Mouse (Mus musculus): ENCODE measurements at regions not wholly inside any gene's neighbourhood (a gene's known extent, or its start where the extent isn't known, plus 50 kb on each side); places are given as distances from the start of the nearest gene placed in this dataset.

GRCm38 (mm10) chr12:49832118-49832847 lies 447.3 kb downstream of the Gm43517 start:
- Histone ChIP-seq H3K4me1 (ENCODE audit: insufficient read depth, low read depth, low read length) (no peaks in the 10 kb centered on the region), H3K36me3 (replicated peaks) (no peaks in the 10 kb centered on the region), H3K9me3 (replicated peaks) (no peaks in the 10 kb centered on the region), H3K27me3 (ENCODE audit: insufficient read depth, low read length) (no peaks in the 10 kb centered on the region), H3K4me3 (ENCODE audit: low read depth, low read length) (no peak overlapping the region)
- TF ChIP-seq CTCF (IDR thresholded peaks at IDR 0.05; ENCODE audit: low read depth, low read length) (no peak), GATA1 (IDR thresholded peaks at IDR 0.05; ENCODE audit: borderline replicate concordance, low read length) (no peak), TAL1 (conservative IDR thresholded peaks at IDR 0.05; ENCODE audit: low read depth, low read length) (no peak), GATA2 (IDR thresholded peaks at IDR 0.05; ENCODE audit: borderline replicate concordance, low read depth, low read length) (no peak), POLR2AphosphoS5 (IDR thresholded peaks at IDR 0.05; ENCODE audit: insufficient replicate concordance, low read depth, low read length) (no peak)
- ATAC-seq (ENCODE audit: extremely low read depth, insufficient number of reproducible peaks, low FRiP score, poor library complexity, severe bottlenecking) (no peak), DNase-seq (ENCODE audit: low spot score) (no peak)

DNA sequence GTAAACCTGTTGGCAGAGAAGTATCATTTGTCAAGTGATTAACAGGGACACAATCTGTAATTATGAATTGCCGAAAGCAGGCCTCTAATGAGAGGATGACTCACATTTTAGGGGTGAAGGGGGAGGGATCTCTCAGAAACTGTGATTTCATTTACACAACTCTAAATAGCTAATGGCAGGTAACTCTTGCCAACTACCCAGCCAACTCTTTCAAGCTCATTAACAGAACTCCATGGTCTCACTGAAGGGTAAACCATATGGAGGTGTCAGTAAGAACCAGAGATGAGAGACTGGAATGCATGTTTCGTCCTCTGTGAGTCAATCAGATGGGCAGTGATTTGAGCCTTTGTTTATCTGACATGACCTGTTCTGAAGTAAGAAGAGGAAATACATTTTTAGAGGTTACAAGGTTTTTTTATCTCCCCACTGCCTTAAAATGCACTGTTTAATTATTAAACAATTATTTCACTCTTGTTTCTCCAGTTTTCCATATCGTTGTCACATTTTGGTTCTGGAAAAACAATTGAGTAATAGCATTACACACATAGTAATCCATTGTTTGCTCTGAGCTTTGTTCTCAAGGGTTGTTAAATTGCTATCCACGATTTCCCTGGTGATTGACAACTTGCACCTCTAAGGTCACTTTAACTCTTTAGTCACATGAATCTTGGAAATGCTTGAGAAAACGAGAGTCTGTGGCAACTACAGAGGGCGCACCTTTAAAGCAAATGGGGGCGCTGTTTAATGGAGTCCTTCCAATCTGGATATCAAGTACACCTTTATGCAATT lies 451.5 kb downstream of the Gm43517 start:
- Histone ChIP-seq H3K36me3 (replicated peaks) (no peaks in the 10 kb centered on the region), H3K4me3 (ENCODE audit: low read depth, low read length) (no peak overlapping the region), H3K27me3 (ENCODE audit: insufficient read depth, low read length) (no peaks in the 10 kb centered on the region), H3K4me1 (ENCODE audit: insufficient read depth, low read depth, low read length) (no peaks in the 10 kb centered on the region), H3K9me3 (replicated peaks) (peaks cover 8% of the 10 kb centered on the region)
- DNase-seq (ENCODE audit: low spot score) (no peak), ATAC-seq (ENCODE audit: extremely low read depth, insufficient number of reproducible peaks, low FRiP score, poor library complexity, severe bottlenecking) (no peak)
- TF ChIP-seq CTCF (IDR thresholded peaks at IDR 0.05; ENCODE audit: low read depth, low read length), result no peak
- no peak for TF ChIP-seq TAL1 (conservative IDR thresholded peaks at IDR 0.05; ENCODE audit: low read depth, low read length)
- no peak for TF ChIP-seq GATA2 (IDR thresholded peaks at IDR 0.05; ENCODE audit: borderline replicate concordance, low read depth, low read length)
- TF ChIP-seq GATA1 (IDR thresholded peaks at IDR 0.05; ENCODE audit: borderline replicate concordance, low read length), result no peak

GRCm38 (mm10) chr12:49885507-49885906 lies 500.5 kb downstream of the Gm43517 start:
- no peak for DNase-seq (ENCODE audit: low spot score)
- no peaks in the 10 kb centered on the region for H3K9me3 ChIP-seq (replicated peaks)
- no peaks in the 10 kb centered on the region for H3K27me3 ChIP-seq (ENCODE audit: insufficient read depth, low read length)
- H3K4me1 ChIP-seq (ENCODE audit: insufficient read depth, low read depth, low read length), result no peaks in the 10 kb centered on the region
- no peak overlapping the region for H3K4me3 ChIP-seq (ENCODE audit: low read depth, low read length)
- TF ChIP-seq TAL1 (conservative IDR thresholded peaks at IDR 0.05; ENCODE audit: low read depth, low read length) (no peak), GATA2 (IDR thresholded peaks at IDR 0.05; ENCODE audit: borderline replicate concordance, low read depth, low read length) (no peak), GATA1 (IDR thresholded peaks at IDR 0.05; ENCODE audit: borderline replicate concordance, low read length) (no peak), CTCF (IDR thresholded peaks at IDR 0.05; ENCODE audit: low read depth, low read length) (no peak), POLR2AphosphoS5 (IDR thresholded peaks at IDR 0.05; ENCODE audit: insufficient replicate concordance, low read depth, low read length) (no peak)
- ATAC-seq (ENCODE audit: extremely low read depth, insufficient number of reproducible peaks, low FRiP score, poor library complexity, severe bottlenecking), result no peak
- no peaks in the 10 kb centered on the region for H3K36me3 ChIP-seq (replicated peaks)

- H3K27me3 ChIP-seq (ENCODE audit: insufficient read depth, low read length), result no peaks in the 10 kb centered on the region
- no peak for ATAC-seq (ENCODE audit: extremely low read depth, insufficient number of reproducible peaks, low FRiP score, poor library complexity, severe bottlenecking)
- no peaks in the 10 kb centered on the region for H3K36me3 ChIP-seq (replicated peaks)
Observed at GRCm38 (mm10) chr12:49887246-49887645, 502.3 kb downstream of the Gm43517 start.

DNA sequence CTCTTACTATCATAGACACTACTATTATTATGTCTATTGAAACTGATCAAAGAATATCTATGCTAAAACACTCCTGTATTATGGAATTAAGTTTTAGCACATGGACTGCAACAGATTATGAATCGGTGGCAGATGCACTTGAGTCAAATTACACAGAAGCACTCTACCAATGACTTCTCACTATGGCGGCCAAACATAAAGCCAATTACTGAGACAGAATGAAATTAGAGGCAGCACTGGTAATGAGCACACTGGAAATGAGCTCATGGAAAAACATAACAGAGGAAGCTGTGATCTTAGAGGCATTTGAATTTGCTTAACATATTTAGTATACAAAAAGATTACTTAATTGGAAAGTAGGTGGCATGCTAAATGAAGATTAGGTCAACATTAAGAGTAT lies 512.8 kb downstream of the Gm43517 start:
- no peaks in the 10 kb centered on the region for H3K4me1 ChIP-seq (ENCODE audit: insufficient read depth, low read depth, low read length)
- no peak for DNase-seq (ENCODE audit: low spot score)
- H3K36me3 ChIP-seq (replicated peaks), result no peaks in the 10 kb centered on the region
- TF ChIP-seq TAL1 (conservative IDR thresholded peaks at IDR 0.05; ENCODE audit: low read depth, low read length) (no peak), CTCF (IDR thresholded peaks at IDR 0.05; ENCODE audit: low read depth, low read length) (no peak)
- H3K27me3 ChIP-seq (ENCODE audit: insufficient read depth, low read length), result no peaks in the 10 kb centered on the region
- H3K4me3 ChIP-seq (ENCODE audit: low read depth, low read length), result no peak overlapping the region
- H3K9me3 ChIP-seq (replicated peaks), result no peaks in the 10 kb centered on the region
- no peak for ATAC-seq (ENCODE audit: extremely low read depth, insufficient number of reproducible peaks, low FRiP score, poor library complexity, severe bottlenecking)

More at GRCm38 (mm10) chr12:49887246-49887645, 502.3 kb downstream of the Gm43517 start:
- Histone ChIP-seq H3K4me3 (ENCODE audit: low read depth, low read length) (no peak overlapping the region), H3K4me1 (ENCODE audit: insufficient read depth, low read depth, low read length) (no peaks in the 10 kb centered on the region), H3K9me3 (replicated peaks) (no peaks in the 10 kb centered on the region)
- TF ChIP-seq GATA2 (IDR thresholded peaks at IDR 0.05; ENCODE audit: borderline replicate concordance, low read depth, low read length), result no peak
- TF ChIP-seq TAL1 (conservative IDR thresholded peaks at IDR 0.05; ENCODE audit: low read depth, low read length), result no peak
- no peak for TF ChIP-seq CTCF (IDR thresholded peaks at IDR 0.05; ENCODE audit: low read depth, low read length)
- no peak for TF ChIP-seq POLR2AphosphoS5 (IDR thresholded peaks at IDR 0.05; ENCODE audit: insufficient replicate concordance, low read depth, low read length)
- no peak for TF ChIP-seq GATA1 (IDR thresholded peaks at IDR 0.05; ENCODE audit: borderline replicate concordance, low read length)
- DNase-seq (ENCODE audit: low spot score), result no peak

GRCm38 (mm10) chr12:49915691-49916090 lies 530.7 kb downstream of the Gm43517 start:
- Histone ChIP-seq H3K4me3 (ENCODE audit: low read depth, low read length) (no peak overlapping the region), H3K4me1 (ENCODE audit: insufficient read depth, low read depth, low read length) (no peaks in the 10 kb centered on the region), H3K27me3 (ENCODE audit: insufficient read depth, low read length) (no peaks in the 10 kb centered on the region), H3K36me3 (replicated peaks) (no peaks in the 10 kb centered on the region), H3K9me3 (replicated peaks) (no peaks in the 10 kb centered on the region)
- ATAC-seq (ENCODE audit: extremely low read depth, insufficient number of reproducible peaks, low FRiP score, poor library complexity, severe bottlenecking), result no peak
- TF ChIP-seq CTCF (IDR thresholded peaks at IDR 0.05; ENCODE audit: low read depth, low read length) (no peak), GATA2 (IDR thresholded peaks at IDR 0.05; ENCODE audit: borderline replicate concordance, low read depth, low read length) (no peak), TAL1 (conservative IDR thresholded peaks at IDR 0.05; ENCODE audit: low read depth, low read length) (no peak), GATA1 (IDR thresholded peaks at IDR 0.05; ENCODE audit: borderline replicate concordance, low read length) (no peak), POLR2AphosphoS5 (IDR thresholded peaks at IDR 0.05; ENCODE audit: insufficient replicate concordance, low read depth, low read length) (no peak)
- DNase-seq (ENCODE audit: low spot score), result no peak

All from G1E (cell line).